9 mouse cellular contexts compared by ENCODE assay signal in the genomic region with DNA sequence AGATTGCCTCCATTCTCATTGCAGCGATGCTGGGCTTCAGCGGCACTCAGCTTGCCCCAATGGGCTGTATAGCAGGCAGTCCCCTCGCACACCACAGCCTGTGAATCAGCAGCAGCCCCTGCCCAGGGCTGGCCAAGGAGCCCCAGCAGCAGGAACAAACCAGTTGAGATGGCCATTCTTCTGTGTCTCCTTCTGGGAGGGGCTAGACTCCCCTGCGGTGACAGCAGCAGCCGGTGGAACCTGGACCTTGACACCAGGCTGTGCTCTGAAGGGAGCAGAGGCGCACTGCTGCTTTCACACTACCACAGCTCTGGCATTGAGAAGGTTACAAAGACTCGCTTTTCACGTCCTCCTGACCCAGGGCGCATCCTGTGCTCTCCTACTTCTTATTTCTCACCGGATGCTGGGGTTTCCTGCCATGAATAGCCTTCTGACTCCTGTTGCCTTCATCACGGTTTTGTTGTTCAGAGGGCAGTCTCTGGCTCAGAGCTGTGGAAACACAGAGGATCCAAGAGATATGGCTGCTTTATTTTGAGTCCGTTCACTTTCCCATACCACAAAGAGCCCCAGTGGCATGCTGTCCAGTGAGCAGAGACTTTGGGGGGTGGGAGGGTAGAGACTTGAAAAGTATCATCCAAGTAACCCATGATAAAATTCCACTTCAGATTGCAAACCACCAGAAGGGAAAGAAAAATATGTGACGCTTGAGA. TPM values are rescaled to one million over a fixed set of nuclear protein-coding genes. Genes with fewer than 3 reads are reported as not detected.
DNase-seq lines count a peak whose midpoint lies in the region; ATAC-seq and TF ChIP-seq lines count a peak whose summit lies in the region.
"Had no signal": no experiment of that assay in that cellular context is flagged by ENCODE, and none has a peak within 500 bp of the region (broad histone marks: within the 10 kb centered on the region; RNA-seq: fewer than 3 reads in every experiment).

Cd93 (minus strand) TSS at position 315 of the 710 bp plus-strand sequence.

- TF ChIP-seq EP300 in liver, postnatal 0 days (IDR thresholded peaks at IDR 0.05; ENCODE audit: low read depth), result no peak

- 41% methylated on average over 13 of the region's 13 CpGs for WGBS in intestine, embryonic 16.5 days
- 15% methylated on average over 13 of the region's 13 CpGs for WGBS in liver, postnatal 0 days (ENCODE audit: insufficient replicate concordance)
- WGBS in neural tube, embryonic 13.5 days, result 67% methylated on average over 13 of the region's 13 CpGs

- no peaks in the 10 kb centered on the region for H3K36me3 ChIP-seq in intestine, embryonic 16.5 days (ENCODE audit: control insufficient read depth, insufficient read depth, low read length)
- no peaks in the 10 kb centered on the region for H3K36me3 ChIP-seq in liver, postnatal 0 days (replicated peaks; ENCODE audit: insufficient read depth, low read length)
- no peaks in the 10 kb centered on the region for H3K36me3 ChIP-seq in neural tube, embryonic 13.5 days

- ATAC-seq in intestine, embryonic 16.5 days, result peak; percentile 87
- ATAC-seq in liver, postnatal 0 days, result peak; percentile 75
- ATAC-seq in neural tube, embryonic 13.5 days (ENCODE audit: low read depth), result no peak
- ATAC-seq: Patski had no signal

- H3K9me3 ChIP-seq in intestine, embryonic 16.5 days (ENCODE audit: control insufficient read depth, low read length), result no peaks in the 10 kb centered on the region
- H3K9me3 ChIP-seq in liver, postnatal 0 days (ENCODE audit: low read length), result no peaks in the 10 kb centered on the region
- H3K9me3 ChIP-seq in neural tube, embryonic 13.5 days, result no peaks in the 10 kb centered on the region

- DNase-seq in testis, postnatal 14 days (ENCODE audit: low spot score), result peak; percentile 21
- no peak for DNase-seq in testis, postnatal 10 days (ENCODE audit: low spot score)
- no peak for DNase-seq in gonadal fat pad, adult 2 months (ENCODE audit: low read depth)
- peak; percentile 42 for DNase-seq in liver, postnatal 0 days
- no peak for DNase-seq in retina, postnatal 1 day
- DNase-seq in urinary bladder, postnatal 10 days (ENCODE audit: low spot score), result no peak

- TF ChIP-seq CTCF in liver, postnatal 0 days (IDR thresholded peaks at IDR 0.05; ENCODE audit: low read depth), result no peak

- peak within 1 kb of the TSS; percentile 20 for H3K4me3 ChIP-seq in intestine, embryonic 16.5 days (ENCODE audit: low read length)
- H3K4me3 ChIP-seq in liver, postnatal 0 days (ENCODE audit: low read depth, low read length), result peak within 1 kb of the TSS; percentile 45
- peak within 1 kb of the TSS; percentile 21 for H3K4me3 ChIP-seq in neural tube, embryonic 13.5 days

- H3K27me3 ChIP-seq in intestine, embryonic 16.5 days (replicated peaks; ENCODE audit: control insufficient read depth, insufficient read depth, low read length), result no peaks in the 10 kb centered on the region
- H3K27me3 ChIP-seq in liver, postnatal 0 days (ENCODE audit: insufficient read depth, low read length), result no peaks in the 10 kb centered on the region
- no peaks in the 10 kb centered on the region for H3K27me3 ChIP-seq in neural tube, embryonic 13.5 days
- H3K27me3 ChIP-seq: Patski had no signal

- peak within 1 kb of the TSS; percentile 48; the same call in 1 of the 2 replicates for H3K9ac ChIP-seq in intestine, embryonic 16.5 days (ENCODE audit: low read depth, low read length)
- H3K9ac ChIP-seq in liver, postnatal 0 days (replicated peaks), result peak within 1 kb of the TSS; percentile 59
- peak within 1 kb of the TSS; percentile 41; the same call in 1 of the 2 replicates for H3K9ac ChIP-seq in neural tube, embryonic 13.5 days

- peak within 1 kb of the TSS; percentile 36 for H3K27ac ChIP-seq in intestine, embryonic 16.5 days (ENCODE audit: low read length)
- H3K27ac ChIP-seq in liver, postnatal 0 days (ENCODE audit: low read depth), result peak within 1 kb of the TSS; percentile 82
- H3K27ac ChIP-seq in neural tube, embryonic 13.5 days (replicated peaks), result peak within 1 kb of the TSS; percentile 68

- no peaks in the 10 kb centered on the region for H3K4me1 ChIP-seq in intestine, embryonic 16.5 days (ENCODE audit: control insufficient read depth, insufficient read depth, low read length)
- H3K4me1 ChIP-seq in liver, postnatal 0 days (ENCODE audit: insufficient read depth), result peaks cover 6% of the 10 kb centered on the region; the same call in 1 of the 2 replicates
- H3K4me1 ChIP-seq in neural tube, embryonic 13.5 days (replicated peaks), result no peaks in the 10 kb centered on the region

- no peak within 1 kb of the TSS for H3K4me2 ChIP-seq in intestine, embryonic 16.5 days (ENCODE audit: low read depth, low read length)
- peak within 1 kb of the TSS; percentile 62 for H3K4me2 ChIP-seq in liver, postnatal 0 days (ENCODE audit: low read depth, low read length)
- peak within 1 kb of the TSS; percentile 24; the same call in 1 of the 2 replicates for H3K4me2 ChIP-seq in neural tube, embryonic 13.5 days

RNA-seq across cellular contexts. Expression of gene Cd93, which starts in this region (rescaled TPM):
- polyA plus RNA-seq in gonadal fat pad, adult 2 months (2012; rRNA removed), result 16.9 and 20.1 TPM in 2 replicates
- polyA plus RNA-seq in intestine, embryonic 16.5 days (2015; fragmentation: Nextera tagmentation; extraction: Ambion mirVana), result 8.3 and 9.0 TPM in 2 replicates
- 2.7 and 3.3 TPM in 2 replicates for polyA plus RNA-seq in liver, postnatal 0 days (2015; fragmentation: Nextera tagmentation; extraction: Ambion mirVana)
- 9.2 TPM in 2 replicates for polyA plus RNA-seq in neural tube, embryonic 13.5 days (2015; fragmentation: Nextera tagmentation; extraction: Ambion mirVana)

Comparison
In these comparisons a context has a peak if more than half of its experiments do, and no peak if none do; other contexts are left out.
1. DNase-seq: peak in testis, postnatal 14 days (single experiment) and liver, postnatal 0 days (single experiment); none in testis, postnatal 10 days (single experiment), gonadal fat pad, adult 2 months (single experiment), retina, postnatal 1 day (single experiment) and urinary bladder, postnatal 10 days (single experiment).
2. Peak in every context shown above with its lines, with median percentiles within 50 percentile points of each other: H3K27ac ChIP-seq, H3K4me3 ChIP-seq and H3K9ac ChIP-seq.